ENCODE assay signal across 9 mouse cellular contexts in the genomic region with DNA sequence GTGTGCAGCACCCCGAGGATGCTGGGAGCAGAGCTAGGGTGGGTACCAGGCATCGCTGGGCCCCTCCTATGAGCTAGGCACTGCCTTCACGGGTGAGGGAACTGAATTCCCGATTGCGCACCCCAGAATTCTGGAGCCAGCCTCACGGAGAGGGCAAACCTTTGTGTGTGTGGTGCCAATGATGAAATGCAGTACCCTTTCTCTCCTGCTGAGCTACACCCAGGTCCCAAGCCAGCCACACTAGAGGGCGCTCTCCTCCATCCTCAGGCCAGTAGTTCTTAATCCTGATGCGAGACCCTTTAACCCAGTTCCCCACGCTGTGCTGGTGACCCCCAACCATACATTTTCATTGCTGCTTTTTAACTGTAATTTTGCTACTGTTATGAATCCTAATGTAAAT.
DNase-seq lines count a peak whose midpoint lies in the region; ATAC-seq and TF ChIP-seq lines count a peak whose summit lies in the region.
"Had no signal": no experiment of that assay in that cellular context is flagged by ENCODE, and none has a peak within 500 bp of the region (broad histone marks: within the 10 kb centered on the region; RNA-seq: fewer than 3 reads in every experiment).

No protein-coding gene starts in this region.

- H3K27ac ChIP-seq in embryonic facial prominence, embryonic 15.5 days (replicated peaks), result 0 out of 2 replicates have a peak overlapping the region, but pooled peaks have one; percentile 14
- H3K27ac ChIP-seq in left cerebral cortex, adult 2 months, result no peak overlapping the region
- no peak overlapping the region for H3K27ac ChIP-seq in neural tube, embryonic 11.5 days (ENCODE audit: low read depth, low read length)
- H3K27ac ChIP-seq in thymus, adult 2 months (ENCODE audit: control insufficient read depth, insufficient read depth, low read length), result no peak overlapping the region
- H3K27ac ChIP-seq: neural tube, embryonic 12.5 days had no signal

- H3K4me2 ChIP-seq in embryonic facial prominence, embryonic 15.5 days (replicated peaks), result no peak overlapping the region
- no peak overlapping the region for H3K4me2 ChIP-seq in neural tube, embryonic 11.5 days (ENCODE audit: low read depth)
- H3K4me2 ChIP-seq: neural tube, embryonic 12.5 days had no signal

- peak; percentile 95 for DNase-seq in heart, adult 11 months
- DNase-seq in heart, postnatal 25 days (ENCODE audit: low spot score), result no peak
- DNase-seq in adrenal gland, adult 2 months, result peak; percentile 73
- peak; percentile 81 to 89 for DNase-seq in heart, postnatal 10 days
- DNase-seq in left cerebral cortex, adult 2 months (ENCODE audit: extremely low spot score in 1 of 2, low spot score in 2 of 2), result peak; percentile 60 to 63
- peak; percentile 82 for DNase-seq in neural tube, embryonic 11.5 days (ENCODE audit: low spot score)
- DNase-seq in thymus, adult 2 months, result peak; percentile 68

- H3K4me1 ChIP-seq in embryonic facial prominence, embryonic 15.5 days, result peaks cover 54% of the 10 kb centered on the region
- H3K4me1 ChIP-seq in neural tube, embryonic 11.5 days (ENCODE audit: control insufficient read depth, insufficient read depth, low read length), result peaks cover 29% of the 10 kb centered on the region
- 0 out of 2 replicates have a peak, but pooled peaks cover 4% of the 10 kb centered on the region for H3K4me1 ChIP-seq in thymus, adult 2 months (replicated peaks; ENCODE audit: control insufficient read depth, insufficient read depth, low read length)

- intact Hi-C loops in heart, postnatal 25 days (cut with DNase I), result loop anchor here (5.0 kb wide), 1 partner anchor 39 kb away; no protein-coding TSS in a partner anchor
- intact Hi-C loops in heart, postnatal 10 days (cut with DNase I), result loop anchor here (1.0 kb wide), 2 partner anchors 131 to 144 kb away; no protein-coding TSS in a partner anchor
- intact Hi-C loops in left cerebral cortex, adult 2 months (cut with DNase I), result loop anchor here (1.0 to 5.0 kb wide), 2 partner anchors 39 to 131 kb away; no protein-coding TSS in a partner anchor

- no peak overlapping the region for H3K9ac ChIP-seq in embryonic facial prominence, embryonic 15.5 days
- H3K9ac ChIP-seq in neural tube, embryonic 11.5 days (ENCODE audit: low read length), result no peak overlapping the region
- H3K9ac ChIP-seq: neural tube, embryonic 12.5 days had no signal

- WGBS in embryonic facial prominence, embryonic 15.5 days, result 27% methylated on average over 9 of the region's 9 CpGs
- 30% methylated on average over 9 of the region's 9 CpGs for WGBS in neural tube, embryonic 11.5 days
- 13% methylated on average over 9 of the region's 9 CpGs for WGBS in thymus, adult 2 months

- TF ChIP-seq CTCF in left cerebral cortex, adult 2 months (IDR thresholded peaks at IDR 0.05), result peak; percentile 89
- TF ChIP-seq CTCF in thymus, adult 2 months (IDR thresholded peaks at IDR 0.05; ENCODE audit: borderline replicate concordance, control insufficient read depth, extremely low read depth, insufficient read depth, low read length, poor library complexity), result peak; percentile 77; the same call in 1 of the 2 replicates

- ATAC-seq in embryonic facial prominence, embryonic 15.5 days (ENCODE audit: insufficient number of reproducible peaks, low FRiP score, low TSS enrichment, low read depth), result no peak
- ATAC-seq in neural tube, embryonic 11.5 days (ENCODE audit: insufficient read depth, low FRiP score, low TSS enrichment), result no peak

- no peaks in the 10 kb centered on the region for H3K27me3 ChIP-seq in embryonic facial prominence, embryonic 15.5 days
- H3K27me3 ChIP-seq in neural tube, embryonic 11.5 days (ENCODE audit: control insufficient read depth, insufficient read depth, low read length), result no peaks in the 10 kb centered on the region
- H3K27me3 ChIP-seq in thymus, adult 2 months (ENCODE audit: control insufficient read depth, insufficient read depth, low read length), result no peaks in the 10 kb centered on the region
- H3K27me3 ChIP-seq: neural tube, embryonic 12.5 days had no signal

- H3K4me3 ChIP-seq in embryonic facial prominence, embryonic 15.5 days (replicated peaks), result no peak overlapping the region
- no peak overlapping the region for H3K4me3 ChIP-seq in left cerebral cortex, adult 2 months
- no peak overlapping the region for H3K4me3 ChIP-seq in neural tube, embryonic 11.5 days (ENCODE audit: low read depth, low read length)
- H3K4me3 ChIP-seq in thymus, adult 2 months (ENCODE audit: control insufficient read depth, insufficient read depth, low read length), result no peak overlapping the region
- H3K4me3 ChIP-seq: neural tube, embryonic 12.5 days had no signal

- H3K9me3 ChIP-seq in embryonic facial prominence, embryonic 15.5 days (replicated peaks), result no peaks in the 10 kb centered on the region
- no peaks in the 10 kb centered on the region for H3K9me3 ChIP-seq in neural tube, embryonic 11.5 days (ENCODE audit: control insufficient read depth, low read length)
- H3K9me3 ChIP-seq: neural tube, embryonic 12.5 days had no signal

- TF ChIP-seq POLR2A in thymus, adult 2 months (IDR thresholded peaks at IDR 0.05; ENCODE audit: control insufficient read depth, extremely low read depth, insufficient read depth, low read length, poor library complexity), result no peak

- peaks cover 23% of the 10 kb centered on the region for H3K36me3 ChIP-seq in embryonic facial prominence, embryonic 15.5 days
- H3K36me3 ChIP-seq in neural tube, embryonic 11.5 days (ENCODE audit: control insufficient read depth, insufficient read depth, low read length), result no peaks in the 10 kb centered on the region
- no peaks in the 10 kb centered on the region for H3K36me3 ChIP-seq in thymus, adult 2 months (ENCODE audit: control insufficient read depth, insufficient read depth, low read length)
